Mouse (Mus musculus): ENCODE measurements at regions not wholly inside any gene's neighbourhood (a gene's known extent, or its start where the extent isn't known, plus 50 kb on each side); places are given as distances from the start of the nearest gene placed in this dataset.
"Not testable (repeated sequence)": the region's sequence is repeated elsewhere in the genome, so short reads cannot be mapped to it uniquely, and the experiment has no call there.

DNA sequence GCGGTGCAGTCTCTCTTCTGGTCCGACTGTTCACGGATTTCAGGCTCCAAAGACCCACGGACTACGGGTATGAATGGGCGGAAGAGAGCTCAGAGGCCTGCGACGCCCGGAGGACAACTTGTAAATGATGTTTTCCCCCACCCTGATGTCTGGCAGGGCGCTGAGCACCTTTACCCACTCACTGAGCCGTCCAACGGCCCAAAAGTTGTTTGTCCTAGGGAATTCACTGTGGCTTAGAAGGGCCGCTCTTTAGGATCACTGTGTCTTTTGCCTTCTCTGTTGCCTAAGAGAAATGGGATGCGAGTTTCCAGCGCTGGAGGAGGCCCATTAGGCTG is 98.1 kb upstream of the Tspan5 start:
- DNase-seq (ENCODE audit: low spot score) (no peak), ATAC-seq (ENCODE audit: low FRiP score) (peak; percentile 3; the same call in 1 of the 2 replicates)
- Histone ChIP-seq H3K4me3 (replicated peaks; ENCODE audit: low read length) (peak overlapping the region; percentile 17), H3K36me3 (replicated peaks; ENCODE audit: control insufficient read depth, insufficient read depth) (no peaks in the 10 kb centered on the region), H3K4me2 (replicated peaks) (peak overlapping the region; percentile 48), H3K27ac (peak overlapping the region; percentile 51; the same call in 1 of the 2 replicates), H3K27me3 (ENCODE audit: control insufficient read depth, insufficient read depth, low read length) (no peaks in the 10 kb centered on the region), H3K9ac (peak overlapping the region; percentile 26), H3K9me3 (ENCODE audit: control insufficient read depth, low read length) (no peaks in the 10 kb centered on the region), H3K4me1 (replicated peaks; ENCODE audit: control insufficient read depth, insufficient read depth, low read length) (peaks cover 12% of the 10 kb centered on the region)
- WGBS, result 15% methylated on average over 15 of the region's 15 CpGs

- Histone ChIP-seq H3K27me3 (ENCODE audit: control insufficient read depth, insufficient read depth, low read length) (no peaks in the 10 kb centered on the region), H3K4me1 (replicated peaks; ENCODE audit: control insufficient read depth, insufficient read depth, low read length) (peaks cover 12% of the 10 kb centered on the region), H3K9ac (peak overlapping the region; percentile 26), H3K27ac (peak overlapping the region; percentile 51), H3K9me3 (ENCODE audit: control insufficient read depth, low read length) (no peaks in the 10 kb centered on the region), H3K4me2 (replicated peaks) (peak overlapping the region; percentile 48), H3K36me3 (replicated peaks; ENCODE audit: control insufficient read depth, insufficient read depth) (no peaks in the 10 kb centered on the region), H3K4me3 (replicated peaks; ENCODE audit: low read length) (peak overlapping the region; percentile 17)
- DNase-seq (ENCODE audit: low spot score), result peak; percentile 53
- peak; percentile 86 for ATAC-seq (ENCODE audit: low FRiP score)
- 3% methylated on average over 19 of the region's 19 CpGs for WGBS
Measured at GRCm38 (mm10) chr3:138644286-138644951, 97.6 kb upstream of the Tspan5 start.

DNA sequence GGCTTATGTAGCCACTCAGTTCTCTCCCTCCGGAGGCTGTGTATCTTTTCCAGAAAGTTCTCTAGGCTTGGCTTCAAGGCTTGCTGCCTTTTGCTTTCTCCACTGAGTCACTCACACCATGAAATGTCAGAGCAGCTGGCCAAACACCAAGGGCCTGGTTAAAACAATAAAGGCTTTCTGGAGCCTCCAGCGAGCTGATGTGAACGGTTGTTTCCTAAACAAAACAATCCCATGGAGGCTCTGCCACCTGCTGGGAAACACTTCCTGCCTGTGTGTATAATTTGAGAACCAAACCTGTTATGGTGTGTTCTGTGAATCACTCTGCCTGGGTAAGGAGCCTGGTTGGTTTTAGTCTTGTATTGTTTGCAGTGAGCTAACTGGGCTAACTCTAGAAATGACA is 96.7 kb upstream of the Tspan5 start:
- Histone ChIP-seq H3K4me2 (replicated peaks) (no peak overlapping the region), H3K27ac (no peak overlapping the region)
- 7% methylated on average over 3 of the region's 3 CpGs for WGBS

DNA sequence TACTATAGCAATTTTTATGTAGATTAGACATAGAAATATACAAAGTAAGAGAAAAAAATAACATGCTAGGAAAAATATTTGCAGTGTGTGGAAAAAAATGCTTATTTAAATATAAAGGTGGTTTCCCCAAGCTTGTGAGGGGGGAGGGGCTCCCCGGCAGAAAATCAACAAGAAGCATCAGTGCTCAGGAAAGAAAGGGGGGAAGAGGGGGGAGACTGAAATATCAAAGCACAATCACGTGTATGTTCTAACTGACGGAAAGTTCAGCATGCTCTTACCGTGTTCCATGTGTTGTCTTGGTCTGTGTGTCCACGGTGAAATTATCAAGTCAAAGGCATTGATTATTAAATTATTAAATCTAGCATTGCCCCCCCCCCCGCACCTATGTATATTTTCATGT is 92.3 kb upstream of the Tspan5 start:
- Histone ChIP-seq H3K4me2 (replicated peaks) (no peak overlapping the region), H3K9me3 (ENCODE audit: control insufficient read depth, low read length) (no peaks in the 10 kb centered on the region), H3K27me3 (ENCODE audit: control insufficient read depth, insufficient read depth, low read length) (no peaks in the 10 kb centered on the region), H3K9ac (no peak overlapping the region), H3K36me3 (replicated peaks; ENCODE audit: control insufficient read depth, insufficient read depth) (no peaks in the 10 kb centered on the region), H3K4me3 (replicated peaks; ENCODE audit: low read length) (no peak overlapping the region), H3K4me1 (replicated peaks; ENCODE audit: control insufficient read depth, insufficient read depth, low read length) (peaks cover 2% of the 10 kb centered on the region; the same call in 1 of the 2 replicates), H3K27ac (no peak overlapping the region)
- ATAC-seq (ENCODE audit: low FRiP score), result no peak
- 94% methylated on average over 6 of the region's 6 CpGs for WGBS
- DNase-seq (ENCODE audit: low spot score), result no peak

More for the DNA sequence above, 96.7 kb upstream of the Tspan5 start:
- Histone ChIP-seq H3K36me3 (replicated peaks; ENCODE audit: control insufficient read depth, insufficient read depth) (no peaks in the 10 kb centered on the region), H3K27me3 (ENCODE audit: control insufficient read depth, insufficient read depth, low read length) (no peaks in the 10 kb centered on the region), H3K9ac (no peak overlapping the region), H3K4me1 (replicated peaks; ENCODE audit: control insufficient read depth, insufficient read depth, low read length) (peaks cover 12% of the 10 kb centered on the region), H3K4me3 (replicated peaks; ENCODE audit: low read length) (no peak overlapping the region), H3K9me3 (ENCODE audit: control insufficient read depth, low read length) (no peaks in the 10 kb centered on the region)
- DNase-seq (ENCODE audit: low spot score) (peak; percentile 49), ATAC-seq (ENCODE audit: low FRiP score) (no peak)

GRCm38 (mm10) chr3:138650671-138651070 is 91.3 kb upstream of the Tspan5 start:
- ATAC-seq (ENCODE audit: low FRiP score); H3K27me3 ChIP-seq (ENCODE audit: control insufficient read depth, insufficient read depth, low read length); H3K4me1 ChIP-seq (replicated peaks; ENCODE audit: control insufficient read depth, insufficient read depth, low read length); H3K9ac ChIP-seq; DNase-seq (ENCODE audit: low spot score); H3K4me3 ChIP-seq (replicated peaks; ENCODE audit: low read length); H3K36me3 ChIP-seq (replicated peaks; ENCODE audit: control insufficient read depth, insufficient read depth); H3K27ac ChIP-seq; H3K4me2 ChIP-seq (replicated peaks); H3K9me3 ChIP-seq (ENCODE audit: control insufficient read depth, low read length): not testable (repeated sequence)
- 97% methylated on average over 4 of the region's 4 CpGs for WGBS

GRCm38 (mm10) chr3:138651361-138652205 is 90.4 kb upstream of the Tspan5 start:
- Histone ChIP-seq H3K27ac (no peak overlapping the region), H3K4me2 (replicated peaks) (no peak overlapping the region), H3K4me3 (replicated peaks; ENCODE audit: low read length) (no peak overlapping the region), H3K4me1 (replicated peaks; ENCODE audit: control insufficient read depth, insufficient read depth, low read length) (peaks cover 3% of the 10 kb centered on the region; the same call in 1 of the 2 replicates), H3K9me3 (ENCODE audit: control insufficient read depth, low read length) (peaks cover 6% of the 10 kb centered on the region; the same call in 1 of the 2 replicates), H3K27me3 (ENCODE audit: control insufficient read depth, insufficient read depth, low read length) (no peaks in the 10 kb centered on the region), H3K36me3 (replicated peaks; ENCODE audit: control insufficient read depth, insufficient read depth) (no peaks in the 10 kb centered on the region), H3K9ac (no peak overlapping the region)
- ATAC-seq (ENCODE audit: low FRiP score) (no peak), DNase-seq (ENCODE audit: low spot score) (no peak)
- WGBS, result 82% methylated on average over 12 of the region's 12 CpGs

GRCm38 (mm10) chr3:138652206-138652605 is 89.8 kb upstream of the Tspan5 start:
- Histone ChIP-seq H3K36me3 (replicated peaks; ENCODE audit: control insufficient read depth, insufficient read depth) (no peaks in the 10 kb centered on the region), H3K4me3 (replicated peaks; ENCODE audit: low read length) (no peak overlapping the region), H3K4me1 (replicated peaks; ENCODE audit: control insufficient read depth, insufficient read depth, low read length) (peaks cover 3% of the 10 kb centered on the region; the same call in 1 of the 2 replicates), H3K4me2 (replicated peaks) (no peak overlapping the region), H3K27ac (no peak overlapping the region), H3K27me3 (ENCODE audit: control insufficient read depth, insufficient read depth, low read length) (no peaks in the 10 kb centered on the region), H3K9me3 (ENCODE audit: control insufficient read depth, low read length) (peaks cover 10% of the 10 kb centered on the region; the same call in 1 of the 2 replicates), H3K9ac (no peak overlapping the region)
- ATAC-seq (ENCODE audit: low FRiP score) (no peak), DNase-seq (ENCODE audit: low spot score) (no peak)
- 94% methylated on average over 2 of the region's 2 CpGs for WGBS

DNA sequence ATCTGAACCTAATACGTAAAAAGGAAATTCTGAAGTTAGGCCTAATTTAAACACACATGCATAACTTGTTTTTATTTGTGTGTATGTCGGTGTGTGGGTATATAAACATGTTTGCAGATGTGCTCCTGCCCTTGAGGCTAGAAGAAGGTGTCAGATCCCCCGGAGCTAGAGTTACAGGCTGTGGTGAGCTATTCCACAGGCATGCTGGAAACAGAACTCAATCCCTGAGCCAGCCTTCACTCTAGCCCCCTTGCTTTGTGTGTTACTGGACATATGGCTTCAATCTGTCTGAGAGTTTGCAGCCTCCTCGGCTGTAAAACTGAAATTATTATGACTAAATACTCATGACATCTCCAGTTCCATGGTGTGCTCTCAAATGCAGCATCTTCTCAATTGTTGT is 89.3 kb upstream of the Tspan5 start:
- H3K4me3 ChIP-seq (replicated peaks; ENCODE audit: low read length), result no peak overlapping the region
- H3K9me3 ChIP-seq (ENCODE audit: control insufficient read depth, low read length), result peaks cover 10% of the 10 kb centered on the region; the same call in 1 of the 2 replicates
- no peak overlapping the region for H3K9ac ChIP-seq
- DNase-seq (ENCODE audit: low spot score) (no peak), ATAC-seq (ENCODE audit: low FRiP score) (no peak)
- no peaks in the 10 kb centered on the region for H3K36me3 ChIP-seq (replicated peaks; ENCODE audit: control insufficient read depth, insufficient read depth)
- H3K27ac ChIP-seq, result no peak overlapping the region
- 84% methylated on average over 4 of the region's 4 CpGs for whole genome bisulfite sequencing
- peaks cover 3% of the 10 kb centered on the region; the same call in 1 of the 2 replicates for H3K4me1 ChIP-seq (replicated peaks; ENCODE audit: control insufficient read depth, insufficient read depth, low read length)
- no peaks in the 10 kb centered on the region for H3K27me3 ChIP-seq (ENCODE audit: control insufficient read depth, insufficient read depth, low read length)
- no peak overlapping the region for H3K4me2 ChIP-seq (replicated peaks)

GRCm38 (mm10) chr3:138653549-138654246 is 88.3 kb upstream of the Tspan5 start:
- H3K27me3 ChIP-seq (ENCODE audit: control insufficient read depth, insufficient read depth, low read length), result no peaks in the 10 kb centered on the region
- no peak overlapping the region for H3K27ac ChIP-seq
- H3K9ac ChIP-seq, result no peak overlapping the region
- peaks cover 3% of the 10 kb centered on the region; the same call in 1 of the 2 replicates for H3K4me1 ChIP-seq (replicated peaks; ENCODE audit: control insufficient read depth, insufficient read depth, low read length)
- no peak overlapping the region for H3K4me2 ChIP-seq (replicated peaks)
- WGBS, result 93% methylated on average over 13 of the region's 13 CpGs
- H3K36me3 ChIP-seq (replicated peaks; ENCODE audit: control insufficient read depth, insufficient read depth), result no peaks in the 10 kb centered on the region
- DNase-seq (ENCODE audit: low spot score) (no peak), ATAC-seq (ENCODE audit: low FRiP score) (no peak)
- no peak overlapping the region for H3K4me3 ChIP-seq (replicated peaks; ENCODE audit: low read length)
- peaks cover 10% of the 10 kb centered on the region; the same call in 1 of the 2 replicates for H3K9me3 ChIP-seq (ENCODE audit: control insufficient read depth, low read length)

All from hindbrain, embryonic 14.5 days (tissue).